Mouse (Mus musculus) retina, postnatal 1 day (tissue): ENCODE measurements around the gene Adra2b.
A peak's percentile ranks its signal among the peaks of the same experiment; 100 is the strongest.

Experiments used
- DNase-seq: peaks from one replicate; pipeline ENCODE4 v3.0.0-alpha.2; 2012

Gene Adra2b

GRCm38 (mm10) chr2:127362459-127363281, at the start of gene Adra2b:
Adra2b (plus strand) TSS chr2:127363208.
- peak; percentile 88 for DNase-seq

DNA sequence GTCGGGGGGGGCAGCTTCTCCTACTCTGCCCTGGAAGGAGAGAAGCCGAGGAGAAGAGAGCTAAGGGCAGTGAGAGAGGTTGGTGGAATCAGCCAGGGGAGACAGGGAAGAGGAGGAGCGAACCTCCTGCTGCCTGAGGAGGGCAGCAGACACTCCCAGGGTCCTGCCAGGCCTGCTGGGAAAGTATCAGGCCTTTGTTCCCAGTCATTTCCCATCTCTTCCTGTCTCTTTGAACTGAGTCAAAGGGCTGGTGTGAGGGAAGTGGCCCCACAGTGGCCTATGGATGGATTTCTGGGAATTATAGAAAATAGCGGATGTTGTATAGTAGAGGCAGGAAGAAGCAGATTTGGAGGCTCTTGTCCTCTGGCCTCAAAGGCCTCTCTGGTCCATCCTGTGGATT, 49.1 kb upstream of the Adra2b start:
- no peak for DNase-seq

DNA sequence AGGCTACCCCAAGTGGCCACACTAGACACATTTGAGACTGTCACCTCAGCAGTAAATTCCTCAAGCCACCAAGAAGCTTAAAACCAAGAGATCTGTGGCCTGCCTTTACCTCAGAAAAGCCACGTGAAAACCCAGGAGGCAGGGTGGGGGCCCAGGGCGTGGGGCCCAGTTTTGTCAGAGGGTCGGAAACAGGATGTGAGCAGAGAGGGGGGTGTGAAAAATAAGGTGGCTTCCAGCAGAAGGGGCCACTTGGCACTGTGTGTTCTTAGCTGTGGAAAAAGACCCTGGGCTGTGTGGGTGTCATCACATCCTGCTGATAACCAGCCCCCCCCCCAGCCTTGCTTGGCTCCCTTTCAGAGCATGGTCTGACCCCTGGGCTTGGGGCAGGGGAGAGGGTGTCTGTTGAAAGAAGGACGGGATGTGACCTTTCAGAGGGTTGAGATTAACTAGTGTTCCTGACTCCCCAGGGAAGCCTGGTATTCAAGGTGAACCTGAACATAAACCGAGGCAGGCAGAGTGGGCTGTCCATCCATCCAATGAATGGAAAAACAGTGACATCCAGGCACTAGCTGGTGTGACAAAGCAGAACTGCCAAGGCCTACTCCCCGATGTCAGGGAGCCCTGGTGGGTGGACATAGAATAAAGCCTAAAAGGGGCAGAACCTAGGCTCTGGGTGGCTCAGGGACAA, 48.4 kb upstream of the Adra2b start:
- DNase-seq = no peak

DNA sequence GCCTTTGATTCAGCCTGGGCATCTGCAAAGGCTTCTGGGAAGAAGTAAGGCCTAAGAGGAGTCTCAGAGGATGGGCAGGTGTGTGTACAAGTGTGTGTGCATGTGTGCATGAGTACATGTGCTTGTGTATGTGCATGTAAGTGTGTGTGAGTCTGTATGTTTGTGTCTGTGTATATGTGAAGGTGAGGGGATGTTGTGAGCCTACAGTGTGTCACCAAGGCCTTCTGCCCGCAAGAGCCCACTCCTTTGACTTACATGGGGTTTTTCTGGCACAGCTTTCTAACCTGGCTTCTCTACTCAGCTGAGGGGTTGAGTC, 47.9 kb upstream of the Adra2b start:
- no peak for DNase-seq

GRCm38 (mm10) chr2:127316431-127316830, 46.6 kb upstream of the Adra2b start:
- no peak for DNase-seq

DNA sequence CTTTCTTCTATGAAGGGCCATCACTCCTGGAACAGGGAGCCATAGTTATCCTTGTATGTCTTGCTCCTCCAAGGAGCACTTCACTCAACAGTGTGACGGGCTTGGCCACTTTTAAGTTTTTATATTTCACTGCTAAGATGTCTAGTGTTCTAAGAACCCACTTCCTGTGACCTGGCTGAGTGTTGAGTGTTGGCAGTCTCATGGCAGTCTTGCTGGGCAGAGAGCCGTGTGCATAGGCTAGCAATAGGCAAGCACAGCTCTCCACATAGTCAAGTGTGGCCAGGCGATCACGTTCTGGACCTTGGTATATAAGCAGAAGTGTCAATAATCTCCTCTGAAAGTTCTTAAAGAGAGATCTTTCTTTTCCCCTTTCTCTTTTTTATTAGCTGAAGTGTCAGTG, 44.9 kb upstream of the Adra2b start:
- DNase-seq = no peak

DNA sequence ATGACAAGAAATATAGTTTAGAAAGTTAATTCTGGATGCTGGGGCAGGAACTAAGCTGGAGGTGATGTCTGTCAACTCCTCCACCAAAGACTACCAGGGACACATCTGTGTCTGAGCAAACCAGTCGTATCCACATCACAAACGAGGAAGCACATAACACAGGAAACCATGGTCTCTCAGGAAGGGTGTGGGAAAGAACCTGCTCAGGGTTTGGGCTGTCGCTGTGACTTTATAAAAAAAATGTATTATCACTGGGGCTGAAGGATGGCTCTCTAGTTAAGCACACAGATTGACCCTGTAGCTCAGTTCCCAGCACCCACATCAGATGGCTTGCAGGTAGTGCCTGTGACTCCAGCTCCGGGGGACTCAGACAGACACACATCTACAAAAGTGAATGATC, 43.9 kb upstream of the Adra2b start:
- no peak for DNase-seq

- no peak for DNase-seq
Observed at GRCm38 (mm10) chr2:127322671-127323285, 40.2 kb upstream of the Adra2b start.

- DNase-seq = no peak
Observed at GRCm38 (mm10) chr2:127323667-127324066, 39.3 kb upstream of the Adra2b start.

- DNase-seq = no peak
Observed at GRCm38 (mm10) chr2:127324456-127324855, 38.6 kb upstream of the Adra2b start.

GRCm38 (mm10) chr2:127328090-127328851, 34.7 kb upstream of the Adra2b start:
- DNase-seq = no peak

DNA sequence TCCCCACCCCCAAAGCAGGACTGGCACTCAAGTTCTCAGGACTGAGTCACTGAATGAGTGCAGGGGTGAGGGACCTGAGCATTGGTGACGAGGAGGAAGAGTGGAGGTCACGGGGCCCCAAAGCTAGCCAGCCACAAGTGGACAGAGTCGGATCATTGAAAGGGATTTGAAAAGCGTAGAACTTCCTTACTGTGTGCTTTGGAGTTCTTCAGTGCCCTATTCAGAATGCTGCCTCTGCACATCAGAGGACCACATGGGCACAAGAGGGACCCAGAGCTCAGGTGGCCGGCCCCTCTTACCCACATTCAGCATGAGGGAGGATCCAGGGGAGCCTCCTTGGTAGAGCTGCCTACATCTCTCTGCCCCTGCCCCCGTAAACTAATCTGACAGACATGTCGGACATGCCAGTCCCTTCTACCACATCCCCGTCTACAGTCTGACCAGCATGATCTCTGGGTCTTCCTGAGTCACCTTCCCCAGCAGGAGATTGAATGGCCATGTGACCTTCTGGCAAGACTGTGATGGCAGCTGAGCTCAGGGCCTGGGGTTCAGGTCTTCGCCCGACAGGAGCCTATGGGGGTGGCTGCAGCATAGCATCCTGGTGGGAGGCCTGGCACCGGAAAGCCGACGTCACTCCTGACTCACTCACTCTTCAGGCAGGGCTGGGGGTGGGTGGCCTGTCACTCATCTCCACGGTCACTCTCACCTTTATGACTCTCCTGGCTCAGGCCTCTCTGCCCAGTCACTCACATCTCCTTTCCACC, 30.0 kb upstream of the Adra2b start:
- no peak for DNase-seq

GRCm38 (mm10) chr2:127333945-127334603, 28.9 kb upstream of the Adra2b start:
- peak; percentile 9 for DNase-seq

DNA sequence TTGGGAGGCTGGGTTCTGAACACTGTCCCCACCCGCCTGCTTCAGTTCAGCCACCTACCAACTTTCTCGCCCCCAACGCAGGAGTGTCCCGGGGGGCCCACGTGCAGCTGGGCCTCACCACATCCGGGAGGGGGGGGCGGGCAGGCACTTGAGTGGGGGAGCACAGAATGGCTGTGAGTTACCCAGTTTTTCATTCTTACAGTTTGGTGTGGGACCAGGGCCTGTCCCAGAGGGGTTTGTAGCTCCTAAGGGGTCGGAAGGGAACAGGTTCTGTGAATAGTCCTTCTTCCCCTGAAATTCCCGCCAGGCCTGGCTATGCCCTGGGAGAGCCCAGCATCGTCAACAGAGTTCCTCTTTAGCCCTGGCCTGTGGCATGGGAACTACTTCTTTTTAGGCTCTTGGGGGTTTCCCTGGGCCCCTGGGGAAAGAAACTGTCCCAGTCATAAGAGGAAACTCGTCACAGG, 27.9 kb upstream of the Adra2b start:
- no peak for DNase-seq

DNA sequence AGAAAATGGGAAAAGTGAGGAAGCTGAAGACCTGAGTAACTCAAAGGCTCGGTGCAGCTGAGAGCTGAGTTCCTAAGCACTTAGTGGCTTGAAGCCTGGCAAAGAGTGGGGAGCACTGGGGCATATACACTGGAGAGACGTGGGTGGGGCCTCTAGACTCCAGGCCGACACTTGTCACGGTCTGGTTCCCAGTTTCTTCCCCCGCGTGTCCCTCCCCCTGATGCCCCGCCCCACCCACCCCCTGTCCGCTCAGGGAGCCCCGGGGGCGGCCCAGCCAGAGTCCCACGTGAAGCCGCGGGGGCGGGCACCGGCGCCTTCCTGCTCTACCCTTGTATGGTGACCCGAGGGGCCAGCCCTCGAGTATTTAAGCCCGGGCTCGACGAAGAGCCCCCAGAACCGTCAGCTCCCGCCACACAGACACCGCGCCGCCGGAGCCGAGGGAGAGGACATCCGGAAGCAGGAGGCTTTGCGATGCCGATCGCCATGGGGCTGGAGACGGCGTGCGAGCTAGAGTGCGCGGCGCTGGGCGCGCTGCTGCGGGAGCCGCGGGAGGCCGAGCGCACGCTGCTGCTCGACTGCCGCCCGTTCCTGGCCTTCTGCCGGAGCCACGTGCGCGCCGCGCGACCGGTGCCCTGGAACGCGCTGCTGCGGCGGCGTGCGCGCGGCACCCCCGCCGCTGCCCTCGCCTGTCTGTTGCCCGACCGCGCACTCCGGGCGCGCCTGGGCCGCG, 27.1 kb upstream of the Adra2b start, which contains the start of gene Dusp2:
Gene Dusp2 (plus strand): TSS at position 393 of the 730 bp plus-strand sequence.
- peak; percentile 73 for DNase-seq

- no peak for DNase-seq
Observed at GRCm38 (mm10) chr2:127336497-127336832, 26.5 kb upstream of the Adra2b start.

DNA sequence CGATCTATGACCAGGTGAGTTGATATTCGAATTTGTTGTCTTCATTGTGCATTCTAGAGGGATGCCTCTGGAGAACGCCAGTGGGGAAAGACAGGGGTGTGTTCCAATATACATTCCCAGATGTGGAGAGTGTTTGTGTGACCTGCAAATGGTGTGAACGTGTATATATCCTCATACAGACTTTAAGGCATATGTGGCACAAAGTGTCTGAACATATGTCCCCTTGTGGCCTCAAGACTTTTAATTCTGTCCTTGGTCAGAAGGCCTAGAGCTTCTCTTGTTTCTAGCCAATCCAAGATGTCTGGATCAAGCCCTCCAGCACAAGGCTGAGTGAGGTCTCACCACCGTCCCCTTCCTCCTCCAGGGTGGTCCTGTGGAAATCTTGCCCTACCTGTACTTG, 26.1 kb upstream of the Adra2b start:
- DNase-seq = no peak

DNA sequence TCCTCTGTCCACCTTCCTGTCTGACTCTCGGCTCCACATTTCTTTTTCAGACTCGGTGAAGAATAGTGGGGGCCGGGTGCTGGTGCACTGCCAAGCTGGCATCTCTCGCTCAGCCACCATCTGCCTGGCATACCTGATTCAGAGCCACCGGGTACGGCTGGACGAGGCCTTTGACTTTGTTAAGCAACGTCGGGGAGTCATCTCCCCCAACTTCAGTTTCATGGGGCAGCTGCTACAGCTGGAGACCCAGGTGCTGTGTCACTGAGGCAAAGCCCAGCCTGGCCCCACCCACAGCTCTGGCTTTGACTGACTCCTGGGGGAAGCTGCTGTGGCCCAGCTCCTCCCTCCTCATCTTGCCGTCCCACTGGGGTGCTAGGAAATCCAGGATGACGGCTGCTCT, 25.5 kb upstream of the Adra2b start:
- DNase-seq = no peak

GRCm38 (mm10) chr2:127338012-127338411, 25.0 kb upstream of the Adra2b start:
- DNase-seq = no peak

- no peak for DNase-seq
Observed at GRCm38 (mm10) chr2:127338416-127338815, 24.6 kb upstream of the Adra2b start, which contains the start of gene Astl. Astl (plus strand) TSS chr2:127338639.

DNA sequence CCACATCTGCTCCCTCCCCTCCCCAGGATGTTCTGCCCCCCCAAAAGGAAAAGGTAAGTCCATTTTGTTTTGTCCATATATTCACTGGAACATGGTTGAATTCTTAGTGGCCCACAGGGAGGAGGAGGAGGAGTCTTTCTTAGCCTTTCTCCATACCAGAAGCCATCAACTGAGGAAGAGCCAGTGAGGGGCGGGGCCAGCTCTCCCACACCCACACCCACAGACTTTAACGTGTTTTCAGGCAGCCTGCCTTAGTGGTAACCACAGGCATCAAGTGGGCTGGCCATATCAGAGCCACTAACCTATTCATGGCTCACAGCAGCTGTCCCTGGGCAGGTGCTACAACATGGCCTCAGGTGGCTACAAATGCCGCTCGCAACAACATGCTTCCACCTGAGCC, 24.2 kb upstream of the Adra2b start:
- DNase-seq = no peak
